Mouse (Mus musculus) thymus, adult 2 months (tissue): Measurements from ENCODE around the gene Ccl25.

Experiments used
- CTCF ChIP-seq: fragments of 200-500 bp; IDR thresholded peaks from 2 replicates; pipeline ENCODE4 v1.5.1; 2012; ENCODE audit warnings: mild to moderate bottlenecking, control low read depth, low read length, moderate library complexity, borderline replicate concordance; ENCODE audit not compliant: control insufficient read depth, poor library complexity, insufficient read depth; ENCODE audit errors: extremely low read depth
- POLR2A ChIP-seq: fragments of 200-500 bp; IDR thresholded peaks from 2 replicates; pipeline ENCODE4 v1.6.1; 2012; ENCODE audit warnings: mild to moderate bottlenecking, low read length, control low read depth, moderate library complexity; ENCODE audit not compliant: control insufficient read depth, poor library complexity, insufficient read depth; ENCODE audit errors: extremely low read depth

- no peak for TF ChIP-seq CTCF
- no peak for TF ChIP-seq POLR2A
Measured at GRCm38 (mm10) chr8:4329000-4329399, 4.0 kb downstream of the Ccl25 start.
